Mouse (Mus musculus) adrenal gland, adult 2 months (tissue): ENCODE measurements around the gene Arhgap42. TPM values are rescaled to one million over a fixed set of nuclear protein-coding genes. Genes with fewer than 3 reads are reported as not detected.

Experiments
- DNase-seq: peaks from one replicate; pipeline ENCODE4 v3.0.0; 2021
- polyA plus RNA-seq: library from polyadenylated mRNA; depleted of rRNA; stranded (reverse); fragments of >200 nt; gene quantifications from 2 replicates; pipeline ENCODE4 v1.2.3, GENCODE M21; 2012
- total RNA-seq, 2 experiments: library from RNA; stranded (reverse); gene quantifications; 2 replicates each; pipeline ENCODE4 v1.2.3; 2021

Gene Arhgap42
- total and polyA plus RNA-seq, 3 experiments = 26.0 to 31.8 (median 31.1) TPM

GRCm38 (mm10) chr9:9210464-9210863 is 28.4 kb downstream of the Arhgap42 start:
- DNase-seq = no peak

GRCm38 (mm10) chr9:9208205-9208604 is 30.7 kb downstream of the Arhgap42 start:
- DNase-seq = no peak

- no peak for DNase-seq
Observed at GRCm38 (mm10) chr9:9207251-9207650, 31.6 kb downstream of the Arhgap42 start.

GRCm38 (mm10) chr9:9200827-9201388 is 38.0 kb downstream of the Arhgap42 start:
- no peak for DNase-seq

GRCm38 (mm10) chr9:9199170-9199841 is 39.6 kb downstream of the Arhgap42 start:
- no peak for DNase-seq

GRCm38 (mm10) chr9:9198645-9199044 is 40.3 kb downstream of the Arhgap42 start:
- DNase-seq = no peak

GRCm38 (mm10) chr9:9196046-9196445 is 42.9 kb downstream of the Arhgap42 start:
- DNase-seq = no peak

- DNase-seq = no peak
Observed at GRCm38 (mm10) chr9:9194496-9194895, 44.4 kb downstream of the Arhgap42 start.

GRCm38 (mm10) chr9:9192716-9193115 is 46.2 kb downstream of the Arhgap42 start:
- no peak for DNase-seq

- DNase-seq = no peak
Observed at GRCm38 (mm10) chr9:9190835-9191234, 48.1 kb downstream of the Arhgap42 start.

- no peak for DNase-seq
Observed at GRCm38 (mm10) chr9:9188167-9188566, 50.7 kb downstream of the Arhgap42 start.

- DNase-seq = no peak
Observed at GRCm38 (mm10) chr9:9177745-9178144, 61.2 kb downstream of the Arhgap42 start.

GRCm38 (mm10) chr9:9174924-9175323 is 64.0 kb downstream of the Arhgap42 start:
- DNase-seq = no peak

GRCm38 (mm10) chr9:9174206-9174605 is 64.7 kb downstream of the Arhgap42 start:
- no peak for DNase-seq

- no peak for DNase-seq
Observed at GRCm38 (mm10) chr9:9173091-9173490, 65.8 kb downstream of the Arhgap42 start.

GRCm38 (mm10) chr9:9171146-9171816 is 67.6 kb downstream of the Arhgap42 start:
- no peak for DNase-seq

- DNase-seq = peak; percentile 21
Observed at GRCm38 (mm10) chr9:9165641-9166063, 73.2 kb downstream of the Arhgap42 start.

GRCm38 (mm10) chr9:9160736-9161135 is 78.2 kb downstream of the Arhgap42 start:
- DNase-seq = no peak

- no peak for DNase-seq
Observed at GRCm38 (mm10) chr9:9158241-9158640, 80.7 kb downstream of the Arhgap42 start.

GRCm38 (mm10) chr9:9157425-9157824 is 81.5 kb downstream of the Arhgap42 start:
- DNase-seq = no peak

GRCm38 (mm10) chr9:9154636-9155035 is 84.3 kb downstream of the Arhgap42 start:
- no peak for DNase-seq

GRCm38 (mm10) chr9:9144301-9145121 is 94.4 kb downstream of the Arhgap42 start:
- DNase-seq = peak; percentile 17
